Mouse (Mus musculus) right cerebral cortex, postnatal 25 days (tissue): ENCODE measurements around the gene Ppp3cb.
"Not testable (repeated sequence)": the region's sequence is repeated elsewhere in the genome, so short reads cannot be mapped to it uniquely, and the experiment has no call there.

Experiments
- DNase-seq: peaks from one replicate; pipeline ENCODE4 v3.0.0; 2022

Gene Ppp3cb

GRCm38 (mm10) chr14:20546415-20546814 is at the start of gene Ppp3cb:
Ppp3cb (minus strand) TSS chr14:20546573.
- peak; percentile 83 for DNase-seq

- peak; percentile 55 for DNase-seq
These were observed 49.4 kb upstream of the Ppp3cb start for GRCm38 (mm10) chr14:20595781-20596180.

- DNase-seq, result no peak
These were observed 41.1 kb upstream of the Ppp3cb start for GRCm38 (mm10) chr14:20587458-20587857.

GRCm38 (mm10) chr14:20578822-20579407 is 32.5 kb upstream of the Ppp3cb start:
- no peak for DNase-seq

GRCm38 (mm10) chr14:20576179-20576578 is 29.8 kb upstream of the Ppp3cb start:
- peak; percentile 74 for DNase-seq

- DNase-seq, result not testable (repeated sequence)
These were observed 26.8 kb upstream of the Ppp3cb start for GRCm38 (mm10) chr14:20573196-20573595.

- DNase-seq, result no peak
These were observed 19.1 kb upstream of the Ppp3cb start for GRCm38 (mm10) chr14:20565256-20566021.

- no peak for DNase-seq
These were observed 18.3 kb upstream of the Ppp3cb start for GRCm38 (mm10) chr14:20564692-20565091.

GRCm38 (mm10) chr14:20561897-20562296 is 15.5 kb upstream of the Ppp3cb start:
- no peak for DNase-seq

GRCm38 (mm10) chr14:20550136-20550535 is 3.8 kb upstream of the Ppp3cb start:
- no peak for DNase-seq

GRCm38 (mm10) chr14:20545529-20546331 is 643 bp downstream of the Ppp3cb start:
- DNase-seq, result peak; percentile 89

GRCm38 (mm10) chr14:20544467-20545411 is 1.6 kb downstream of the Ppp3cb start:
- no peak for DNase-seq

- no peak for DNase-seq
These were observed 16.7 kb downstream of the Ppp3cb start for GRCm38 (mm10) chr14:20529643-20530042.

GRCm38 (mm10) chr14:20520179-20520578 is 26.2 kb downstream of the Ppp3cb start:
- no peak for DNase-seq

- no peak for DNase-seq
These were observed 37.9 kb downstream of the Ppp3cb start for GRCm38 (mm10) chr14:20508424-20508823.

- no peak for DNase-seq
These were observed 43.4 kb downstream of the Ppp3cb start for GRCm38 (mm10) chr14:20502966-20503365.

- no peak for DNase-seq
These were observed 46.4 kb downstream of the Ppp3cb start for GRCm38 (mm10) chr14:20499982-20500381.

GRCm38 (mm10) chr14:20496603-20497002 is 49.8 kb downstream of the Ppp3cb start, which contains the start of gene Mss51:
Mss51 (minus strand) TSS chr14:20496901.
- no peak for DNase-seq

GRCm38 (mm10) chr14:20486031-20486430 is 60.3 kb downstream of the Ppp3cb start:
- DNase-seq, result no peak

GRCm38 (mm10) chr14:20482051-20482751 is 64.2 kb downstream of the Ppp3cb start:
- no peak for DNase-seq

GRCm38 (mm10) chr14:20481211-20481610 is 65.2 kb downstream of the Ppp3cb start:
- DNase-seq, result no peak

- no peak for DNase-seq
These were observed 66.2 kb downstream of the Ppp3cb start for GRCm38 (mm10) chr14:20480195-20480579.
